Mouse (Mus musculus): ENCODE measurements around the gene Kcnb1. TPM values are rescaled to one million over a fixed set of nuclear protein-coding genes. Genes with fewer than 3 reads are reported as not detected.

The Kcnb1 gene
- polyA plus RNA-seq, 1 experiment from 2014 or later: 0.60 TPM

- Histone ChIP-seq H3K36me3 (no peaks in the 10 kb centered on the region), H3K4me2 (no peak overlapping the region), H3K27me3 (no peaks in the 10 kb centered on the region), H3K4me3 (no peak overlapping the region), H3K4me1 (replicated peaks) (peaks cover 23% of the 10 kb centered on the region), H3K9ac (no peak overlapping the region), H3K27ac (no peak overlapping the region), H3K9me3 (replicated peaks) (no peaks in the 10 kb centered on the region)
- 79% methylated on average over 4 of the region's 4 CpGs for WGBS
- no peak for ATAC-seq (replicated peaks; ENCODE audit: insufficient number of reproducible peaks, insufficient read depth, low FRiP score, low read depth)
Measured at GRCm38 (mm10) chr2:167159721-167160120, 30.2 kb downstream of the Kcnb1 start.

GRCm38 (mm10) chr2:167158780-167159179 lies 31.2 kb downstream of the Kcnb1 start:
- Histone ChIP-seq H3K9me3 (replicated peaks) (no peaks in the 10 kb centered on the region), H3K9ac (no peak overlapping the region), H3K4me2 (no peak overlapping the region), H3K4me3 (no peak overlapping the region), H3K27me3 (peaks cover 5% of the 10 kb centered on the region; the same call in 1 of the 2 replicates), H3K27ac (no peak overlapping the region), H3K4me1 (replicated peaks) (peaks cover 26% of the 10 kb centered on the region), H3K36me3 (no peaks in the 10 kb centered on the region)
- WGBS: 76% methylated on average over 5 of the region's 5 CpGs
- no peak for ATAC-seq (replicated peaks; ENCODE audit: insufficient number of reproducible peaks, insufficient read depth, low FRiP score, low read depth)

GRCm38 (mm10) chr2:167156118-167156715 lies 33.7 kb downstream of the Kcnb1 start:
- H3K4me2 ChIP-seq: no peak overlapping the region
- no peak overlapping the region for H3K9ac ChIP-seq
- H3K27me3 ChIP-seq: peaks cover 5% of the 10 kb centered on the region; the same call in 1 of the 2 replicates
- no peak overlapping the region for H3K4me3 ChIP-seq
- H3K4me1 ChIP-seq (replicated peaks): peaks cover 20% of the 10 kb centered on the region
- ATAC-seq (replicated peaks; ENCODE audit: insufficient number of reproducible peaks, insufficient read depth, low FRiP score, low read depth): no peak
- 38% methylated on average over 9 of the region's 9 CpGs for WGBS
- H3K9me3 ChIP-seq (replicated peaks): no peaks in the 10 kb centered on the region
- H3K27ac ChIP-seq: 0 out of 2 replicates have a peak overlapping the region, but pooled peaks have one; percentile 33
- H3K36me3 ChIP-seq: no peaks in the 10 kb centered on the region

GRCm38 (mm10) chr2:167155541-167155973 lies 34.4 kb downstream of the Kcnb1 start:
- Histone ChIP-seq H3K36me3 (no peaks in the 10 kb centered on the region), H3K9ac (no peak overlapping the region), H3K4me1 (replicated peaks) (peaks cover 20% of the 10 kb centered on the region), H3K4me2 (no peak overlapping the region), H3K27me3 (peaks cover 5% of the 10 kb centered on the region; the same call in 1 of the 2 replicates), H3K27ac (peak overlapping the region; percentile 33; the same call in 1 of the 2 replicates), H3K9me3 (replicated peaks) (no peaks in the 10 kb centered on the region), H3K4me3 (no peak overlapping the region)
- peak; percentile 65; the same call in 1 of the 2 replicates for ATAC-seq (replicated peaks; ENCODE audit: insufficient number of reproducible peaks, insufficient read depth, low FRiP score, low read depth)
- 35% methylated on average over 4 of the region's 4 CpGs for WGBS

GRCm38 (mm10) chr2:167150880-167151279 lies 39.1 kb downstream of the Kcnb1 start:
- Histone ChIP-seq H3K27ac (no peak overlapping the region), H3K27me3 (peaks cover 8% of the 10 kb centered on the region; the same call in 1 of the 2 replicates), H3K9me3 (replicated peaks) (no peaks in the 10 kb centered on the region), H3K4me2 (no peak overlapping the region), H3K4me1 (replicated peaks) (peaks cover 15% of the 10 kb centered on the region), H3K9ac (no peak overlapping the region), H3K4me3 (no peak overlapping the region), H3K36me3 (no peaks in the 10 kb centered on the region)
- WGBS: 85% methylated on average over 6 of the region's 6 CpGs
- ATAC-seq (replicated peaks; ENCODE audit: insufficient number of reproducible peaks, insufficient read depth, low FRiP score, low read depth): no peak

- ATAC-seq (replicated peaks; ENCODE audit: insufficient number of reproducible peaks, insufficient read depth, low FRiP score, low read depth): no peak
- peaks cover 8% of the 10 kb centered on the region for H3K4me1 ChIP-seq (replicated peaks)
- H3K4me3 ChIP-seq: no peak overlapping the region
- no peak overlapping the region for H3K9ac ChIP-seq
- H3K27ac ChIP-seq: no peak overlapping the region
- H3K4me2 ChIP-seq: no peak overlapping the region
- peaks cover 16% of the 10 kb centered on the region for H3K27me3 ChIP-seq
- H3K9me3 ChIP-seq (replicated peaks): no peaks in the 10 kb centered on the region
- no peaks in the 10 kb centered on the region for H3K36me3 ChIP-seq
- WGBS: 85% methylated on average over 7 of the region's 7 CpGs
Measured at GRCm38 (mm10) chr2:167150135-167150534, 39.8 kb downstream of the Kcnb1 start.

GRCm38 (mm10) chr2:167149035-167149434 lies 40.9 kb downstream of the Kcnb1 start:
- H3K4me1 ChIP-seq (replicated peaks): peaks cover 3% of the 10 kb centered on the region; the same call in 1 of the 2 replicates
- H3K27me3 ChIP-seq: peaks cover 21% of the 10 kb centered on the region
- no peak for ATAC-seq (replicated peaks; ENCODE audit: insufficient number of reproducible peaks, insufficient read depth, low FRiP score, low read depth)
- no peak overlapping the region for H3K4me2 ChIP-seq
- H3K27ac ChIP-seq: no peak overlapping the region
- no peaks in the 10 kb centered on the region for H3K36me3 ChIP-seq
- no peak overlapping the region for H3K9ac ChIP-seq
- no peak overlapping the region for H3K4me3 ChIP-seq
- 77% methylated on average over 6 of the region's 6 CpGs for WGBS
- H3K9me3 ChIP-seq (replicated peaks): no peaks in the 10 kb centered on the region

- H3K4me3 ChIP-seq: no peak overlapping the region
- no peak overlapping the region for H3K4me2 ChIP-seq
- no peaks in the 10 kb centered on the region for H3K36me3 ChIP-seq
Measured at GRCm38 (mm10) chr2:167147708-167148107, 42.2 kb downstream of the Kcnb1 start.

GRCm38 (mm10) chr2:167145904-167146303 lies 44.1 kb downstream of the Kcnb1 start:
- H3K27ac ChIP-seq: no peak overlapping the region
- H3K9ac ChIP-seq: no peak overlapping the region
- peaks cover 27% of the 10 kb centered on the region for H3K27me3 ChIP-seq
- WGBS: 47% methylated on average over 5 of the region's 5 CpGs
- no peak overlapping the region for H3K4me3 ChIP-seq
- peaks cover 3% of the 10 kb centered on the region; the same call in 1 of the 2 replicates for H3K4me1 ChIP-seq (replicated peaks)
- no peaks in the 10 kb centered on the region for H3K9me3 ChIP-seq (replicated peaks)
- no peak overlapping the region for H3K4me2 ChIP-seq
- H3K36me3 ChIP-seq: no peaks in the 10 kb centered on the region
- no peak for ATAC-seq (replicated peaks; ENCODE audit: insufficient number of reproducible peaks, insufficient read depth, low FRiP score, low read depth)

More at GRCm38 (mm10) chr2:167147708-167148107, 42.2 kb downstream of the Kcnb1 start:
- Histone ChIP-seq H3K9ac (no peak overlapping the region), H3K27ac (no peak overlapping the region), H3K9me3 (replicated peaks) (no peaks in the 10 kb centered on the region), H3K27me3 (peaks cover 27% of the 10 kb centered on the region), H3K4me1 (replicated peaks) (peaks cover 3% of the 10 kb centered on the region; the same call in 1 of the 2 replicates)
- WGBS: 44% methylated on average over 8 of the region's 8 CpGs
- ATAC-seq (replicated peaks; ENCODE audit: insufficient number of reproducible peaks, insufficient read depth, low FRiP score, low read depth): no peak

- H3K9ac ChIP-seq: no peak overlapping the region
- no peak for ATAC-seq (replicated peaks; ENCODE audit: insufficient number of reproducible peaks, insufficient read depth, low FRiP score, low read depth)
- H3K4me1 ChIP-seq (replicated peaks): peaks cover 8% of the 10 kb centered on the region
- WGBS: 17% methylated on average over 14 of the region's 14 CpGs
- peaks cover 27% of the 10 kb centered on the region for H3K27me3 ChIP-seq
- H3K4me2 ChIP-seq: no peak overlapping the region
- H3K36me3 ChIP-seq: no peaks in the 10 kb centered on the region
- H3K4me3 ChIP-seq: no peak overlapping the region
- no peak overlapping the region for H3K27ac ChIP-seq
- H3K9me3 ChIP-seq (replicated peaks): no peaks in the 10 kb centered on the region
Measured at GRCm38 (mm10) chr2:167144439-167145307, 45.3 kb downstream of the Kcnb1 start.

GRCm38 (mm10) chr2:167143914-167144313 lies 46.0 kb downstream of the Kcnb1 start:
- Histone ChIP-seq H3K27me3 (peaks cover 27% of the 10 kb centered on the region), H3K9me3 (replicated peaks) (no peaks in the 10 kb centered on the region), H3K4me1 (replicated peaks) (peaks cover 10% of the 10 kb centered on the region), H3K9ac (no peak overlapping the region), H3K36me3 (no peaks in the 10 kb centered on the region), H3K4me3 (no peak overlapping the region), H3K27ac (no peak overlapping the region), H3K4me2 (no peak overlapping the region)
- ATAC-seq (replicated peaks; ENCODE audit: insufficient number of reproducible peaks, insufficient read depth, low FRiP score, low read depth): no peak
- 56% methylated on average over 2 of the region's 2 CpGs for WGBS
